Mouse (Mus musculus): Measurements from ENCODE around the gene Cntrob. TPM values are rescaled to one million over a fixed set of nuclear protein-coding genes. Genes with fewer than 3 reads are reported as not detected.
A peak's percentile ranks its signal among the peaks of the same experiment; 100 is the strongest.

Cntrob gene
- total RNA-seq, 2 experiments from 2014 or later = 11.2 to 15.6 TPM

DNA sequence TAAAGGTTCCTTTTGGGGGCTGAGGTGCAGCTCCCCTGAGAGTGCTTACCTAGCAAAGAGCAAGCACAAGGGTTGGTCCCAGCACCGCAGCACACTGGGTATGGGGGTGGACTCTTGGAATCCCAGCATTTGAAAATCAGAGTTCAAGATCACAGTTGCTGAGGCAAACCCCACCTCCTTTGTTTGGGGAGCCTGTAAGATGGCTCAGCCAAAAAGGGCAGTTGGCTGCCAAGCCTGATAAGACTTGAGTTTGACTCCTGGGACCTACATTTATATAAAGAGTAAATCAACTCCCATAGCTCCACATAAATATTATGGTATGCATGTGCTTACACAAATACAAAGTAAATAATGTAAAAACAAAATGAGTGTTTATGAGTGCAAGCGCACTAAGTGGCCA is 17.5 kb downstream of the Cntrob start:
- no peak for DNase-seq (ENCODE audit: extremely low spot score in 1 of 2, low spot score in 1 of 2)

GRCm38 (mm10) chr11:69305291-69305690 is 18.3 kb downstream of the Cntrob start:
- DNase-seq (ENCODE audit: extremely low spot score in 1 of 2, low spot score in 1 of 2) = no peak

DNA sequence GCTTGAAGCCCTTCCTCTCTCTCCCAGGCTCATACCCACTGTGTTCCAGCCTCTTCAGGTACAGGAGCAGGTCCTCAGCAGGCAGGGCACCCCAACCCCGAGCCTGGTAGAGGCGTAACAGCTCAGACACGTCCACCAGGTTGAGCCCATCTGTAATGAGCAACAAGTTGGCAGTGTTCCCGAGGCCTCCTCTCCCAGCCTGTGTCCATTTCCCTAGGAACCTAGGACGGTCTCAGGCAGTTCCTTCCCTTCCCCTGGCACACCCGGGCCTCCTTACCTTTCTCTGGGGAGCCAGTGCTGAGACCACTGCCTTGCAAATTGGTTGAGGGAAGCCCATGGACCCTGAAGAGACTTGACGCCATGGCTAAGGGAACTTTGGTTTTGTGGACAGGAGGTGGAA is 20.8 kb downstream of the Cntrob start:
- DNase-seq (ENCODE audit: extremely low spot score in 1 of 2, low spot score in 1 of 2) = no peak

DNA sequence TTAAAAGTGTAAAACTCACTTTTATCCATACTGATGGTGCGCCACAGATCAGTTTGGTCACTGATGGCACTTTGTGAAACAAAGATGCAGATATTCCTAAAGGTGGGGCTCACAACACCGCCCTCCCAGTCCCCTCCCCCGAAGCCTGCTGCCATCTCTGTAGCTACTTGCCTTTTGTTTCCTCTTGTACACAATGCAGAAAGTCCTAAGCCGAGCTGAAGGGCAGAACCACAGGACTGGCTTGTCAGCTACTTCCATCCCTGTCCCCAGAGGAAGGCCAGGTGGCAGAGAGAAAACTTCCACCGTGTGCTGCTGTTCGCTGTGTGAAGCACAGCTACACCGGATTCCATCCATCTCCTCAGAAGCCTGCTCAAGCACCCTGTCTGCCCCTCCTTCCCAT is 25.3 kb downstream of the Cntrob start:
- no peak for DNase-seq (ENCODE audit: extremely low spot score in 1 of 2, low spot score in 1 of 2)

DNA sequence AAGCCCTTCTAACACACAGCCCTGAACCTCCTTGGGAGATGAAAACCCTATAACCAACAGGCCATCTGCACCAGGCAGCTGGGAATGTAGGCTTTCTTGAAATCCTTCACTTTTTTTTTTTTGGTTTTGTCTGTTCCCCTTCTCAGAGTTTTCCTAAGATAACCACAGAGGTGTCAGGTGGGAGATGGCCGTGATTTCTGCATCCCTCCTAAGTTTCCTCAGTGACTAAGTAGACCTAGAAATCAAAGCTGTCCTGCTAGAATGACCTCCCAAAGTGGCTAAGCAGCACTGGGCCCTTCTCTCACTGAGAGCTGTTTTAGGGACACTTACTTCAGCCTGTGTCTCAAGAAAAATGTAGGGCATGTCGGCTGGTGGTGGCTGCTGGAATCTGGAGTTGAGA is 25.8 kb downstream of the Cntrob start:
- no peak for DNase-seq (ENCODE audit: extremely low spot score in 1 of 2, low spot score in 1 of 2)

DNA sequence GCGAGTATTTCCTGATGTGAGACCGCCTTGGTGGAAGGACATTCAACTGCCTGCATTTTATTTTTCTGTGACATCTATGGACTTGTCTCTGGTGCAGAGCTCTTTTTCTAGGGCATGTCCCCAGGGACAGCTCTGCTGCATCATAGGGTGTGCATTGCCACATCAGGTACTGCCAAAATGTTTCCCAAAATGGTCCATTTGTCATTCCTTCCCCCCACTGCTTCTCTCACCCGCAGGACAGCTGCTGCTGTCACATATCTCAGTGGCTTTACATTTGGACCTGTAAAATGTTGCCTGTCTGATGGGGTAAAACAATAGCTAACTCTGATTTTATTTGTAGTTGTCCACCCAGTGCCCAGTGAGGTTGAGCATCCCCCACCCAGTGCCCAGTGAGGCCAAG is 28.3 kb downstream of the Cntrob start:
- no peak for DNase-seq (ENCODE audit: extremely low spot score in 1 of 2, low spot score in 1 of 2)

DNA sequence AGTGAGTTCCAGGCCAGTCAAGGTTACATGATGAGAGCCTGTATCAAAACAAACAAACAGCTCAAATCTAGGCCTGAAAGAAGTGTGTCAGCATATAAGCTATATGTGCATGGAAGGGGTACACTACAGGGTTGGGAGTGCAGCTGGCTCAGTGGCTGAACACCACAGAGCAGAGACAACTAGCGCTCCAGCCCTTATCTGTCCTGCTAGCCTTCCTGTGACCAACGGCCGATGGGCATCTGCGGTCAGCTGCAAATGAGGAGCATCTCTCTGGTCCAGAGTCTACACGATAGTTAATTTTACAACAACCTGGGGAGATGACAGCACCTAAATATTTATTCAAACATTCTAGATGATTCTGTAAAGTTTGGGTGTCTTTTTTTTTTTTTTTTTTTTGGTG is 32.5 kb downstream of the Cntrob start:
- no peak for DNase-seq (ENCODE audit: extremely low spot score in 1 of 2, low spot score in 1 of 2)

- no peak for DNase-seq (ENCODE audit: extremely low spot score in 1 of 2, low spot score in 1 of 2)
These were observed 46.3 kb downstream of the Cntrob start for GRCm38 (mm10) chr11:69277267-69277666.

DNA sequence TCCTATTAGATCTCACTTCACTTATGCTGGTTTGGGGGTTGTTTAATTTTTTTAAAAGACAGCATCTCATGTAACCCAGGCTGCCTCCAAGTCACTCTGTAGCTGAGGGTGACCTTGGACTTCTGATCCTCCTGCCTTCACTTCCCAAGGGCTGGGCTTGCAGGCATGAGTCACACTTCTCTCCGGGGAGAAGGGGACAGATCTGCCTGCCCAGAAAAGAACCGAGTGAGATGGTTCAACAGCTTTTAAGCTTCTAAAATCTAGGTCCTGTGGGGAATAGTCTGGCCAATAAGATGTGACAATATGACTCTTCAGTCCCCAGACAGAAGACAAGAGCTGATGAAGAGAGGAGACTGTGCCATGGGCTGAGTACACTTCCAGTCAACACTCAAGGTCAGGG is 47.5 kb downstream of the Cntrob start:
- no peak for DNase-seq (ENCODE audit: extremely low spot score in 1 of 2, low spot score in 1 of 2)

- DNase-seq (ENCODE audit: extremely low spot score in 1 of 2, low spot score in 1 of 2) = no peak
These were observed 47.9 kb downstream of the Cntrob start for GRCm38 (mm10) chr11:69275650-69276049.

GRCm38 (mm10) chr11:69272122-69272740 is 51.3 kb downstream of the Cntrob start:
- peak; percentile 62 to 97 for DNase-seq (ENCODE audit: extremely low spot score in 1 of 2, low spot score in 1 of 2)

- peak; percentile 52 to 82 for DNase-seq (ENCODE audit: extremely low spot score in 1 of 2, low spot score in 1 of 2)
These were observed 54.0 kb downstream of the Cntrob start for GRCm38 (mm10) chr11:69269575-69269974.

DNA sequence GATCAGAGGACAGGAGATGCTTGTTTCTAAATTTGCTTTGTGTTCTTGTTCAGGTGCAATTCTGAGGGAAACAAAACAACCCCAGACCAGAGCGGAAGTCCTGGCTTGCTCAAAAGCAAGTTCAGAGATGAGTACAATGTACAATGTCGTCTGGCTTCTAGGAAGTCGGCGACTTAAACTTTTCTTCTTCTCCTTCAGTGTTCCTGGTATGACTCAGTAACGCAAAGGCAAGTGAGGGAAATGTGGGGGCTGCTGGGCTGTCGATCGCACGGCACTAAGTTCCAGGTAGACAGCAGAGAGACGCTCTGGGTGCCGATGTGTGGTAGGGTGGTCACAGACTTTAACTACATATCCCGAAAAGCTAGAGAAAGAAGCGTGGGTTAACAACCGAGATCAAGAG is 55.5 kb downstream of the Cntrob start:
- no peak for DNase-seq (ENCODE audit: extremely low spot score in 1 of 2, low spot score in 1 of 2)

DNA sequence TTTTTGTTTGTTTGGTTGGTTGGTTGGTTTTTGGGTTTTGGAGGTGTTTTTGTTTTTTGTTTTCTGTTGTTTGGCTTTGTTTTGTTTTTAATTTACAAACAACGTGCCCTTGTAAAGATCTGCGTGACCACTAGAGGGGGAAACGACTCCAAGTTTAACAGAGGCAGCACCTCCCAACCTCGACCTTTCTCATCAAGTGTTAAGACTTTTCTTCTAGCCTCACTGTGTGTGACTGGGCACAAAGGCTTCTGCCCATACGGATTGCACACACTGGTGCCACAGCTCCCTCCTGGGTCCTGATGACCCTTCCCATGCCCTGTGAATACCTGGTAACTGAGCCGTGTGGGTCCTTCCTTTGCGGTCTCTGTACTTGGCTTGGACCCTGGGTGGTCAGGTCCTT is 56.2 kb downstream of the Cntrob start:
- no peak for DNase-seq (ENCODE audit: extremely low spot score in 1 of 2, low spot score in 1 of 2)

GRCm38 (mm10) chr11:69266253-69266652 is 57.3 kb downstream of the Cntrob start:
- DNase-seq (ENCODE audit: extremely low spot score in 1 of 2, low spot score in 1 of 2) = peak; percentile 26 to 54

GRCm38 (mm10) chr11:69265410-69265809 is 58.2 kb downstream of the Cntrob start:
- DNase-seq (ENCODE audit: extremely low spot score in 1 of 2, low spot score in 1 of 2) = no peak

- DNase-seq (ENCODE audit: extremely low spot score in 1 of 2, low spot score in 1 of 2) = no peak
These were observed 59.3 kb downstream of the Cntrob start for GRCm38 (mm10) chr11:69264276-69264675.

DNA sequence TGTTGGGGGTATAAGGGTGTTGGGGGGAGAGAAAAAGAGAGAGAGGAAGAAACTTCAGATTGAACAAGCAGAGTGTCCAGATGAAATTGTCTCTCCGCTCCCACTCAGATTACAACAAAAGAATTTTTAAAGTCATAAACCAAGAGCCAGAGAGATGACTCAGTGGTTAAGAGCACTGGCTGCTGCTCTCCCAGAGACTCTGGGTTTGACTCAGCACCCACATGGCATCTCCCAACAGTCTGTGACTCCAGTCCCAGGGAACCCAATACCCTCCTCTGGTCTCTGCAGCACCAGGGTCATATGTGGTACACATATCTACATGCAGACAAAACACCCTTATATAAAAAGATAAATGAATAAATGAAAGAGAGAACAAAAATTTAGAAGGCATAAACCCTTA is 63.5 kb downstream of the Cntrob start:
- DNase-seq (ENCODE audit: extremely low spot score in 1 of 2, low spot score in 1 of 2) = no peak

- peak in 1 of 2 experiments; percentile 44 for DNase-seq (ENCODE audit: extremely low spot score in 1 of 2, low spot score in 1 of 2)
These were observed 65.3 kb downstream of the Cntrob start for GRCm38 (mm10) chr11:69258287-69258686.

- DNase-seq (ENCODE audit: extremely low spot score in 1 of 2, low spot score in 1 of 2) = no peak
These were observed 65.8 kb downstream of the Cntrob start for GRCm38 (mm10) chr11:69257807-69258206.

- DNase-seq (ENCODE audit: extremely low spot score in 1 of 2, low spot score in 1 of 2) = no peak
These were observed 66.5 kb downstream of the Cntrob start for GRCm38 (mm10) chr11:69257072-69257471.

DNA sequence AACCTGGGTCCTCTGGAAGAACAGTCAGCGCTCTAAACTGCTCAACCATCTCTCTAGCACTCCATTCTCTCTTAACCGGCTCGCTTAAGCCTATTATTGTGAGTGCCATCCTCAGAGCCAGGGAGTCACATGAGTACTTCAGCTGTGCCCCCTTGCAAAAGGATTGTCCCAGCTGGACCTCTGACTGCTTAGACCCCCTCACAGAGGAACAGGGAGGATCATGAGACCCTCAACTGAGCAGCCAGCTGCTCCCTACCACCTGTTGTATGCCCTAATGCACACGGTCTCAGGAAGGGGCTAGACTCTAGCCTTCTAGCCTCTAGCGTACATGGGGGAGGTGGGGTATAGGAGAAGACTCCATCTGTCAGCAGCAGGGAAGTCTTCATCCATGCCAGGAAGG is 68.8 kb downstream of the Cntrob start:
- no peak for DNase-seq (ENCODE audit: extremely low spot score in 1 of 2, low spot score in 1 of 2)

DNA sequence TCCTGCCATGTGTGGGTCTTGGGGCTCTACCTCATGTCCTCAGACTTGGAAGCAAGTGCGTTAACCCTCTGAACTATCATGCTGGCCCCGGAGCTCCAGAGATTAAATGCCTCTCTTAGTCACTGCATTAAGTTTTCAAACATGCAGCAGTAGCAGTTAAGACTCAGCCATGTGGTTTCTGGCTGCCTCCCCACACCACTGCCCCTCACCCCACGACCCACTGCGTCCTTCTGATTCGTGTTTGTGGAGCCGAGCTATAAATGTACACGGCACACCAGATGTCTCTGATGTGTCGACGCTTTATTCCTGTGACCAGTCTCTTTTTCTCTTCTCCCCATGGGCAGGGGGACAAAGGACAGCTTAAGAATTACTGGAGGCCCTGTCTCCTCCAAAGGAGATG is 70.4 kb downstream of the Cntrob start:
- DNase-seq (ENCODE audit: extremely low spot score in 1 of 2, low spot score in 1 of 2) = no peak

Measured in layer of hippocampus, postnatal 25 days (tissue).